Mouse (Mus musculus) kidney, postnatal 36 days (tissue): Measurements from ENCODE around the gene Esp6.
"Not testable (repeated sequence)": the region's sequence is repeated elsewhere in the genome, so short reads cannot be mapped to it uniquely, and the experiment has no call there.

Experiments
- DNase-seq, 2 experiments: peaks; one replicate each; pipeline ENCODE4 v3.0.0; 2021 to 2022; ENCODE audit warnings: mixed read lengths in 2 of 2

Esp6 gene

GRCm38 (mm10) chr17:40561207-40561606 is at the start of gene Esp6:
TSS of gene Esp6 (plus strand) at chr17:40561507.
- DNase-seq: no peak

DNA sequence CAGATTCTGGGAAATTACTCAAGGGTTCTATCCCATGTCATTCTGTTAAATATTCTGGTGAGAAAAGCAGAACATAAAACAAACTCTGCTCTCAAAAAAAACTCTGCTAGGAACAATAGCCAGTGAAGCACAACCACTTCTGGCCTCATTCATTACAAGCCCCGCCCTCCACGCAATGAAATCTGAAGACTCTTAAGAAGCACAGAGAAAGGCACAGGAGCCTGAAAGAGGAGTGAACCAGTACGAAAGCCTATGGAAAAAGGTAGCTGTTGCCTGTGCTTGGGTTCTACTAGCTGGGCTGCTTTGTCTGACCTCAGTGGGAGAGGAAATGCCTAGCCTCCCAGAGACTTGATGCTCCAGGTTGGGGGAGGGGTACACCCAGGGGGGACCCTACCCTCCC is 41.5 kb upstream of the Esp6 start, which contains the start of gene Esp8:
Gene Esp8 (plus strand): TSS at position 205 of the 400 bp plus-strand sequence.
- DNase-seq: no peak

- no peak for DNase-seq
Measured at GRCm38 (mm10) chr17:40529813-40530212, 31.5 kb upstream of the Esp6 start.

DNA sequence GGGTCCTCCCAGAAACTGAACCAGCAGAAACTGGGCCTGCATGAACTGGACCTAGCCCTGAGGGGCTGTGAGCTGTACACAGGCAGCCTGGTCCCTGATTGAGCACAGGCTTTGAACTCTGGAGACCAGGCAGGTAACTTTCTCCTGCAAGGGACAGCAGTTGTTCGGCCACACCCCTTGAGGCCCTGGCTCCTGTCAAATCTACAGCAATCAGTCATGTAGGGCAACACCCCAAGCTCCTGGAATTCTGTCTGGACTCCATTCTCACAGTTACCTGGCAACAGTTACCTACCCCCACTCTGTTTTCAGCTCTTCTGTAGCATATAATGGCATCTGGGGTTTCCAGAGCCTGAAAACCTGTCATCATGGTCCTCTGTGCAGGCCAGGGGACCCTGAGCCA is 30.2 kb upstream of the Esp6 start:
- no peak for DNase-seq

DNA sequence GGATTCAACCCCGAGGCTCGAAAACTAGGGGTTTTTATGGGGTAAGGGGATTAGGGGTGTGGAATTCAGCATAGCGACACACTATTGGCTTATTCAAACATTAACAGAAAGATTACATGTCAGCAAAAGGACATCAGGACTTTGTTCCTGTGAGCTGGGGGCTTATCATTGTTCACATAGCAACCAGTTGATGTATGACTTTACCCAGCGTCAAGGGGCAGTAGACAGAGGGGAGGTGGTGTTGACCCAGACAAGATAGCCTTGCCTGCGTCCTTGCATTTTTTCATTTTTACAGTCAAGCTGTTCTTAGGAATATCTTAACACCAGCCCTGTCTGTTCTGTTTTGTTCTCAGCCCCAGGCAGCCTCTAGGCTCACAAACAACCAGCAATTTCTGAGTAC is 14.3 kb upstream of the Esp6 start:
- DNase-seq: not testable (repeated sequence)

DNA sequence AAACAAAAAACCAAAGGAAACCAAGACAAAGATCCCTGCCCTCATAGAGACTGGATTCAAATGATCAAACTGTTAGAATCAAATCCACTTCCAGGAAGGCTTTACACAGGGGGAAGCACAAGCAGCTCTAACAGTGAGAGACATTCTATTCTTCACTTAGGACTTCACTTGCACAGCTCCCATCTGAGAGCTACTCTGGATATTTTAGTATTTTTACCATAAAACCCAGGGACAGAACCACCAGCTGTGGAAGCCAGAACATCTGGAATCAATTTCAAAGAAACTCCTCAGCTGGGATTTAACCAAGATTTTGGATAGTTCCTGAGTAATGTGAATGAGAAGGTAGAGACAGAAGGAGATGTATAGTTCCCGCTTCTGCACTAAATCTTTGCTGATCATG is 7.8 kb upstream of the Esp6 start:
- DNase-seq: no peak

DNA sequence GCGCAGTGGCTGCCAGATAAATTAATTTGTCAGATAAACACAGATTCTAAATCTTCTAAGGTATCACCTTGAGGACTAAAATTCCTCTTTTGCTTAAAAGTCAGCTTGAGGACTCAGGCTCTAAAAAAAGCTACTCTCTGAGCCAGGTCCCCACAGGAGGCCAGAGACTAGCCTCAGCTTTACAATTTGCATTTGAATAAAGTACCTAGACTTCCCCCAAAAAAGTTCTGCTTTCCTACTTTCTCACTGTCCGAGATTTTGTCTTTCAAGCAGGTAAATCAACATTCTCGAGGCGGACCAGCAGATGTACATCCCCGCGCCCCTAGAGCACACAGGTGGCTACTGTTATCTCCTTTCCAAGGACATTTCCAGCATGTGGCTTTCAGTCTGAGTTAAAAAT is 22.6 kb downstream of the Esp6 start:
- DNase-seq: not testable (repeated sequence)

GRCm38 (mm10) chr17:40591297-40591696 is 30.0 kb downstream of the Esp6 start:
- no peak for DNase-seq

DNA sequence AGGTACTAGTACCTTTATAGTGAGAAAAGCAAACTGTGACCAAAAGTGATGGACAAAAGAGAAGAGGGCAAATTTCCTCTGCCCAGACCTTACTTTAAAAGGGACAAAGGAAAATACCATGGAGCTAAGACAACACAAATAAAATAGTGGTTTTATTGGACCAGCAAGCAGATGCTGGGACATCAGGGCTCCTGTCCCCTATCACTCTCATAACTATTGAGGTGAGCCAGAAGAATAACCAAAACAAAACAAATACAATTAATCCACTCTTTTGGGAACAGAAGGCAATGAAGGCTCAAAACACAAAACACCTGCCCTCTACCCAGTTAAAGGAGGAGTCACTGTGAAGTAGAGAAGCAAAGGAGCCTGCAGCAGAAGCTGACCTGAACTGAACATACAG is 37.0 kb downstream of the Esp6 start, which contains the start of gene Esp4:
Gene Esp4 (plus strand): TSS at position 301 of the 400 bp plus-strand sequence.
- DNase-seq: no peak
